Mouse (Mus musculus) spleen, adult 18-20 months (tissue): ENCODE measurements around the gene Ctss.

Experiments
- DNase-seq, 2 experiments: peaks; one replicate each; pipeline ENCODE4 v3.0.0; 2022; ENCODE audit warnings: mixed read lengths in 2 of 2

The Ctss gene

DNA sequence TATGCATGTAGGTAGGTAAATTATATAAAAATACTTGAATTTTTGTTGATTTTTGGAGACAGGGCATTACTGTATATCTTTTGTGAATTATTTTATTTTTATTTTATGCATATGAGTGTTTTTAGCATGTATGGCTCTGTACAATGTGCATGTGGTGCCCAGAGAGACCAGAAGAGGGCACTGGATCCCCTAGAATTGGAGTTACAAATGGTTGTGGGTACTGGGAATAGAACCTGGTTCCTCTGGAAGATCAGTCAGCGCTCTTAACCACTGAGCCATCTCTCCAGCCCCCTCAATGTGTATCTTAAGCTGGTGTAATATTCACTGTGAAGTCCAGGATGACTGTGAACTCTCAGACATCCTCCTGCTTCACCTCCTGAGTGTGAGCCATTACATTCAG lies 8.3 kb downstream of the Ctss start:
- DNase-seq: no peak

DNA sequence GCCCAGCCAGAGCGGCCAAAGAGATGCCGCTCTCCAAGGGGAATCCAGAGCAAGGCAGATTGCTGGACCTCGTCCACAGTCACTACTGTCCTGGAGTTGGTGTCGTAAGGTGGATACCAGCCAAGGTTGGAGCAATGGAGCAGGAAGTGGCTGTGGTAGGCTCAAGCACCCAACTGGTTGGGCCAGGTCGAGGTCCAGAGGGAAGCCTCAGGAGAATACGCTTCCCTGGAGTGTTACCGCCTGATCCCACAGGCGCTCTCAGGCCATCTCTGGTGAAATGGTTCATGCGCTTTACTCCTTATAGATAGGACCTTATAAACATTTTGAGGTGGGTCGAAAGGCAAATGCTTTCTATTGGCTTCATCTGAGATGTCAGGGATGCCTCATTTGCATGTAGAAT lies 12.3 kb downstream of the Ctss start:
- DNase-seq: no peak

DNA sequence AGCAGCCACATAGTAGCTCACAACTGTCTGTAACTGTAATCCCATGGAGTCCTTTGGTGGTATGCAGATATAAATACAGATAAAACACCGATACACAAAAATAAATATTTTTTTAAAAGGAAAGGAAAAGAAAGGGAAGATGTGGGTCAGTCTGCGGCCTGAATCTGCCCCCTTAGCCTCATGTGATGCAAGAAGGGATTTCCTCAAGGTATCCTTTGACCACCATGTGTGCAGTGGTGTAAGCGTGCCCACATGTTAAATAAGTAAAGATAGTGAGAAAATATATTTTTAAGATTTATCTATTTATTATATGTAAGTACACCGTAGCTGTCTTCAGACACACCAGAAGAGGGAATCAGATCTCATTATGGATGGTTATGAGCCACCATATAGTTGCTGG lies 13.3 kb downstream of the Ctss start:
- DNase-seq: no peak

DNA sequence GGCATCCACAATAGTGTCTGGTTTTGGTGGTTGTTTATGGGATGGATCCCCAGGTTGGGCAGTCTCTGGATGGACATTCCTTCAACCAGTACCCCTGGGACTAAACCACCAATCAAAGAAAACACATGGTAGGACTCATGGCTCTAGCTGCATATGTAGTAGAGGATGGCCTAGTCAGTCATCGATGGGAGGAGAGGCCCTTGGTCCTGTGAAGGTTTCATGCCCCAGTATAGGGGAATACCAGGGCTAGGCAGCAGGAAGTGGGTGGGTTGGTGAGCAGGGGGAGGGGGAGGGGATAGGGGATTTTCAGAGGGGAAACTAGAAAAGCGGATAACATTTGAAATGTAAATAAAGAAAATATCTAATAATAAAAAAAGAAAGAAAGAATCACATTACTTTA lies 14.6 kb downstream of the Ctss start:
- peak in 1 of 2 experiments; percentile 30 for DNase-seq

DNA sequence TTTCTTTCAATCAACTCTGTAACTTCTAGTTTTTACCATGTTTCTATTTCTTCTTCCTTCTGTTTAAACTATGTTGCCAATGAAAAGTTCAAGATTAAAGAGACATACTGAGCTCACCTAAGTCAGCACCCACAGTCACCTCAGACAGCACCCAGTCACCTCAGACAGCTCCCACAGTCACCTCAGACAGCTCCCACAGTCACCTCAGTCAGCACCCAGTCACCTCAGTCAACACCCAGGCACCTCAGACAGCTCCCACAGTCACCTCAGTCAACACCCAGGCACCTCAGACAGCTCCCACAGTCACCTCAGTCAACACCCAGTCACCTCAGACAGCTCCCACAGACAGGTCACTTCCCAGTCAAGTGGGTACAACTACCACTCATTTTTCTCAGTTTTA lies 15.6 kb downstream of the Ctss start:
- no peak for DNase-seq

DNA sequence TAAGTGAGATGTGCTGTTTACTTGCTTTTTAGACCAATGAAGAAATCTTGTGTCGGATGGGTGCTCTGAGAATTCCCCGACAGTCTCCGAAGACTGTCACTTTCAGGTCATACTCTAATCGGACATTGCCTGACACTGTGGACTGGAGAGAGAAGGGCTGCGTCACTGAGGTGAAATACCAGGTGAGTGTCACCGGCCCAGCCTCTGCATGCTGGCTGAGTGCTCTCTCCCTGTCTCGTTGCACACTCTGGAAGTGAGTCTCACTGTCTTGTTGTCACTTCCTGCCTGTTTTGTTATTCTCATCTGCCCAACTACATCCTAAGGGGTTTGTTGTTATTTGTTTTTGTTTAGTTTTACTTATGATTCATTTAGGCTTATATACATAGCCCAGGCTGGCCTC lies 16.4 kb downstream of the Ctss start:
- no peak for DNase-seq

DNA sequence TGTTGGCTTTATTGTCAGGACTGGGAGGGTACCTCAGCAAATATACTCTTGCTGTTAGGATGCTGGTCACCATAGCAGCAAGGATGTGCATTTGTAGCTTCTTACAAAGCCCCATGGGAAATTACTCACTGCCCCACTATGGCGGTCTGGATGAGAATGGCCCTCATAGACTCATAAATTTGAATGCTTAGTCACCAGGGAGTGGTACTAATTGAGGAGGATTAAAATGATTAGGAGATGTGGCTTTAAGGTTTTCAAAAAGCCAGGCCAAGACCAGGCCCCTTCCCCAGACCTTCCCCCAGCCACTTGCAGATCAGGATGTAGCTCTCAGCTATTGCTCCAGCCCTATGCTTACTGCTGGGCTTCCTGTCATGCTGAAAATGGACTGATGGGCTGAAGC lies 23.6 kb downstream of the Ctss start:
- DNase-seq: no peak

DNA sequence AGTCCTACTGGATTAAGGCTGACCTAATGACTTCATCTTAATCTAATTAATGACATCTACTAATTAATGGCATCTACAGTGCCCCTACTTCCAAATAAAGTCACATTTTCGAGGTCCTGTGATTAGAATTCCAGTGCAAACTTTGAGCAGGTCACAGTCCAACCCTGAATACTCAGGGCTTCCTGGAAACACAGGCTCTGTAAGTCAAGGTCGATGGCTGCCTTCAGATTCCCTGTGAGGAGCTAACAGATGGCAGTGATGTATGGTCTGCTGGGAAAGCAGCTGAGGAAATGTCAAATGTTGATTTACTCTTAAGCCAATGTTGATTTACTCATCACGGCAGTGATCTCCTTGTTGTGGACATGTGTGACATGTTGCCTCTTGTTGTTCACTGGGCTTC lies 27.4 kb downstream of the Ctss start:
- no peak for DNase-seq

DNA sequence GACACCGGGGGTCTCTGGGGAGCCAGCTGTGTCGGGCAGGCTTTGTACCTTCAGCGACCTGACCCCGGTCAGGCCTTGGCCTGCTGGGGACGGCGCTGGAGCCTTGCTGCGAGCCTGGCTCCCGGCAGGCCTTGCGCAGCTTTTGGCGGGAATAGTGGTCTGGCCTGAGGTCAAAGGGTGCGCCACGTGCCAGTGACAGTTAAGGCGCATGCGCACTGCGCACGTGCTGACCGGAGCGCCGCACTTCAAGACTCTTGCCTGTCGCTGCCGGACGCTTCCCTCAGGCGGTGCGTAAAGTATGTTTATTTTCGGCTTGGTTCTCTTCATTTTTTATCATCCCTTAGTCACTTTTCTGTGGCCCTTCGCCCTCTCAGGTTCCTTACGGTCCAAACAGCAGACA lies 32.9 kb downstream of the Ctss start, which contains the start of gene Hormad1:
Gene Hormad1, plus strand, starts transcription at position 241 of the 400 bp plus-strand sequence.
- no peak for DNase-seq

DNA sequence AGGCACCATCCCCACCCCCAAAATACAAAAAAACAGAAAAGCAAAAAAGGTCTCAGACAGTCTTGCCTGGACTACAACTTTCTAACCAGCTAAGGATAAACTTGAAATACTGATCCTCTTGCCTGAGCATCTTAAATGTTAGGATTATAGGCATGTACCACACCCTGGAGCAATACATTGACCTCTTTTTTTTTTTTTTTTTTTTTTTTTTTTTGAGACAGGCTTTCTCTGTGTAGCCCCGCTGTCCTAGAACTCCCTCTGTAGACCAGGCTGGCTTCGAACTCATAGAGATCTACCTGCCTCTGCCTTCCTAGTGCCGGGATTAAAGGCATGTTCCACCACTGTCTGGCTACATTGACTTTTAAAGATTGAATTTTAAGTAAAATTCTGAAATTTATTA lies 34.2 kb downstream of the Ctss start:
- DNase-seq: no peak

DNA sequence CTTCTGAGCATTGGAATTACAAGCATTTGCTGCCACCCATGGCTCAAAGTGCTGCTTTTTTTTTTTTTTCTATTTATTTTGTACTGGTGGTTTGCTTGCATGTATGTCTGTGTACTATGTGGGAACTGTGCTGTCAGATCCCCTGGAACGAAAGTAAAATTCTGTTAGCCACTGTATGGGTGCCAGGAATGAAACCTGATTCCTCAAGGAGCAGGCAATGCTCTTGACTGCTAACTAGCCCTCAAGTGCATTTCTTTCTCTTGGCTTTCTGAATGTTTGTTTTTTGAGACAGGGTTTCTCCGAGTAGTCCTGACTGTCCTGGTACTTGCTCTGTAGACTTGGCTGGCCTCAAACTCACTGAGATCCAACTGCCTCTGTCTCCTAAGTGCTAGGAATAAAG lies 35.2 kb downstream of the Ctss start:
- DNase-seq: no peak

DNA sequence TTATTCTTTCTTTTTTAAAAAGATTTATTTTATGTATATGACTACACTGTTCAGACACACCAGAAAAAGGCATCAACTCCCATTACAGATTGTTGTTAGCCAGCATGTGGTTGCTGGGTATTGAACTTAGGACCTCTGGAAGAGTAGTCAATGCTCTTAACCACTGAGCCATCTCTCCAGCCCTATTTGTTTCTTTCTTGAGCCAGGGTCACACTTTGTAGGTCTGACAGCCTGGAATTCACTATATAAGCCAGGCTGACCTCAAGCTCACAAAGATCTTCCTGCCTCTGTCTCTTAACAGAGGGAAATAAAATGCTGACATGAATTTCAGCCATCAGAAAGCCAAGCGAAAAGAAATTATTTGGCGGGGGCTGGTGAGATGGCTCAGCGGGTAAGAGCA lies 43.0 kb downstream of the Ctss start:
- DNase-seq: no peak

DNA sequence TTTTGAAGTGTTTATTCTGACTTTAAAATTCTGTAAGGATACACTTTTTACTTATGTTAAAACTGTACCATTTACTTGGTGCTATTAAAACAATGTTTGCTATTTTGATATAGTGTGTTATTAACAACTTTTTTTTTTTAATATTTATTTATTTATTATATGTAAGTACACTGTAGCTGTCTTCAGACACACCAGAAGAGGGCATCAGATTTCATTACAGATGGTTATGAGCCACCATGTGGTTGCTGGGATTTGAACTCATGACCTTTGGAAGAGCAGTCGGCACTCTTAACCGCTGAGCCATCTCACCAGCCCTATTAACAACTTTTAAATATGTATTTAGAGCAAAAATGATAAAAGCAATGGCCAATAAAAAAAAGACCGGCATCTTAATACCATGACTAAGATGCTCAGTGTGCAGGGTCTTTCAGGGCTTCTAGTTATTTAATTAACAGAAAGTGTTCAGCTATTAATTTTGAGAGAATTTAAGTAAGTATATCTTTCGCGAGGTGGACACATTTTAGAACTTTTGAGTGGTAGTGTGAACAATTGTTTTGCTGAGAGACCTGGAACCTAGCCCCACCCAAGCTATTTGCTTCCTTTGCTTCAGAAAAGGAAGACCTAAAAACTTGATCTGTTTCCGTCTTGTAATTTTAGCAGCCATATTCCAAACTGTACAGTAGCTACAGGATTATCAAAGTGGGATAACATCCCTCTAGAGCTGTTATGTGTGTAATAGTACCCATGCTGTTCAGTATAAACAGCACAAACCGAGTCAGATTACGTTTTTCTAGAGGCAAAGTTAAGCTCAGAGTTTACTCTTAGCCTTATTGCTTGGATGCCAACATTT lies 61.4 kb downstream of the Ctss start:
- DNase-seq: no peak

DNA sequence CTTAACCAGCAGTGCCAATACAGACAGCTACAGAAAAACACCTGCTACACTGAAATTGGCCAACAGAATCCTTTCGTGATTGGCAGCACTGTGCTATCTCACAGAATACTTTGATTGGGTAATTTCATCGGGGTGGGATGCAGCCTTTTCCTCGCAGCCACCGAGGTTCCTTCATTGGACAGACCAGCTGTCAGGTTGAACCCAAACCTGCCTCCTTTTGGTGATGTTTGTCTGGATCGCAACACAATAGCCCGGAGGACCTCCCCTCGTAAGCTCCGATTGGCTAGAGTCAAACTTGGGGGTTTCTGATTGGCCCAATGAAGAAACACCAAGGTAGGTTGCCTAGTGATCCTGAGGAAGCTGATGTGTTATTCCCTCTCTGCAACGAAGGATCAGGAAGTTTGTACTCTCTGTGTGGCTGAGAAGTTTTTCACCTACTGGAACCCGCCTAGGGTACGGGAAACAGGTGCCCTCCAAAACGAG lies 62.1 kb downstream of the Ctss start, which contains the start of gene Golph3l:
Gene Golph3l, plus strand, starts transcription at position 331 of the 483 bp plus-strand sequence.
- DNase-seq: peak; percentile 82

DNA sequence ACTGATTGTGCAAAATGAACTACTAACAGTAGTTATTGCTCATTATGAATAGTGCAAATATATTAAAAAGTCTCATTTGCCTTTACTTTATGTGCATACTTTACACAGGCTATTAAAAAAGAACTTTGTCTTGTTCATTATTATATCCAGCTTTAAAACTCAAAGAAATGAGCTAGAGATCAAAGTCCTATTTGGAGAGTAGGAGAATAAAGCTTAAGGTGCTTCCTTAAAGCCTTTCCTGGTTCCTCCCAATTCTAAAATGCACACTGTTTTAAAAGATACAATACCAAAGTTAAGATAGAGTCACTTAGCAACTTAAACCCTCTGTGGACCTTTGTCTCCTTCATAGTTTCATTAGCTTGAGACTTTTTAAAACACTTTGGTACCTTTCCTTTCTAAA lies 72.1 kb downstream of the Ctss start:
- DNase-seq: no peak

DNA sequence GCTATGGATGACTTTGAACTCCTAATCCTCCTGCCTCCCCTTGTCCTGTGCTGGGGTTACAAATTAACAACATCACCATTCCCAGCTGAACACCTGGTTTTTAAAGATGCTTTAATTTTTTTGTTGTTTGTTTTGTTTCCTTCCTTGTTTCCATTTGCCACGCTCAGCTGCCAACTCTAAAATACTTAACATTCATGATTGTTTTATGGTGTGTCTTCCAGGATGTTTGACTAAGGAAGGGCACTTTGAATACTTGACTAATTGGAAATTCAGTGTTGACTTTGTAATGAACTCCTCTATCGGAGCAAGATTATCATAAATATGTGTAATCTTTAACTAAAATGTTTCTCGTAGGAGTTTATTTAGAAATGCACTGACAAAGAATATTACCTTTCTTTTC lies 74.7 kb downstream of the Ctss start:
- no peak for DNase-seq
